Mouse (Mus musculus) embryo, embryonic 11 days (tissue): ENCODE measurements around the gene Hoxc10.

Experiments
- DNase-seq: peaks from one replicate; pipeline ENCODE4 v3.0.0-alpha.2; 2015

The Hoxc10 gene

GRCm38 (mm10) chr15:102969296-102969695 lies 2.7 kb downstream of the Hoxc10 start:
- no peak for DNase-seq

- DNase-seq, result no peak
These were observed 4.1 kb downstream of the Hoxc10 start for GRCm38 (mm10) chr15:102970740-102971139.

GRCm38 (mm10) chr15:102972254-102972653 lies 5.7 kb downstream of the Hoxc10 start:
- no peak for DNase-seq

- DNase-seq, result no peak
These were observed 6.2 kb downstream of the Hoxc10 start for GRCm38 (mm10) chr15:102972753-102973152.

DNA sequence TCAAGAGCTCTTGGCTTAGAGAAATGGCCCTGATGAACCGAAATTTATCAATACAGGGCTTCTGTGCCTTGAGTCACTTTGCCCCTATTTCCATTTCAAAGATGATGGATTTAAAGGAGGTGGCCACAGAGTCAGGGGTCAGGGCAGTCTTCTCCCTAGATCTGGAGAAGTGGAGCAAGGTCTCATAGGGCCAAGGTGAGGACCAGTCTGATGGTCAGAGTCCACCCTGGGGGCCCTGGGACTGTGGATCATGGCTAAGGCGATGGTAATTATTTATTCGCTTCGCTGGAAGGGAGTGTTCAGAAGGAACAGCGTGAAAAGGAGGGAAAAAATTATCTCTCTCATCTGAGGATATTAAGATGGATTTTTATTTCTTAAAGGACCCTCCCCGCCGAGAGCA lies 8.4 kb downstream of the Hoxc10 start:
- DNase-seq, result no peak

DNA sequence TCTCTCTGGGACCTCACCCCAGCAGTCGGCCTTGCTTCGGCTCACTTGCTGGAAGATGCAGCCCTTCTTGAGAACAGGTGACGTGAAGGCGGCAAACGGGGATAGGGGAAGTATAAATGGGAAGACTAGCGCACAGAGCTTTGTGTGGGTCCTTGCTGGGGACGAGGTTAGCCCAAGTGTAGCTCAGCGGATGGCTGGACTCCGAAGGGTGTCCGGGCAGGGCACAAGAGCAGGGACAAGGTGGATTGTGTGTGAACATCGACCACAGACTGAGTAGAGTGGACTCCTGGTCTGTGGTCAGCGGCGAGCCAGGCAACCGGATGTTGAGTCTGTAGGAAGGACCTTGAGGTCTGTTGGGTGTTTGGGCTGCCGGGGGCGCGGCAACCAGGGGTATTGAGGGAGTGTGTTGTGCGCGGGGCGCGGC lies 9.1 kb downstream of the Hoxc10 start:
- no peak for DNase-seq

GRCm38 (mm10) chr15:102976171-102976570 lies 9.6 kb downstream of the Hoxc10 start, which contains the start of gene Hoxc9:
Gene Hoxc9, plus strand, starts transcription at chr15:102976439.
- no peak for DNase-seq

DNA sequence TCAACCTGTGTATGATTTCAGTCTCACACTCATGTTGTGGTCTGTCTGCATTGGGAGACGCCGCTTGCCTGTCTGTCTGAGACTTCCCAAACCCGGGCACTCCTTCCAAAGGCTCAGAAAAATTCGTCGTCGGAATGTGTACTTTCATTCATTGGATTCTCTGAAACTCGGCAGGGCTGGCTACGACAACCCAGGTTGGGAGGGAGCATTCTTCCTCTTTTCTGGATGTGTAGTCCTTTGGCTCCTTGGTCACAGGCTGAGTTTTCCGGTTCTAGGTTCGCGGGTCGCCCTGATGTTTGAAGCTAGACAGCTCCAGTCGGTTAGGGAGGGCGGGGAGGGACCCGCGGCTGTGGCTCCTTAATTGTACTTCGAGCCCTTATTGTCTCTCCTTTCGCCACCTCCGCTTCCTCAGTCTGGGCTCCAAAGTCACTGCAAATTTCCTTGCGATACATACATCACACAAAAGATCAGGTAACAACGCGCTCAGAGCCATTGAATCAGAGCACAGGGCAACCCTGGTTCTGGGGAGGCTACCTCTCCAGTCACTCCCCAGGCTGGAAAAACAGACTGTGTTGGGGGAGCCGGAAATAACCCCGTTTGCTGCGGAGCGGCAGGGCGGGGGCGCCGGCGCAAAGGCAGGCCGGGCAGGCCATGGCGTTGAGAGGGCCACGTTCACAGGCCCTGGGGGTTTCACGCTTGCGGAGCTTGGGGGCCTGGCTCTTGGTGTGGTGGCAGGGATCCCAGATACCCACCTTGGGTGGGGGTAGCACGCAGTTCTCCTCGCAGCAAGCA lies 10.2 kb downstream of the Hoxc10 start:
- DNase-seq, result no peak

DNA sequence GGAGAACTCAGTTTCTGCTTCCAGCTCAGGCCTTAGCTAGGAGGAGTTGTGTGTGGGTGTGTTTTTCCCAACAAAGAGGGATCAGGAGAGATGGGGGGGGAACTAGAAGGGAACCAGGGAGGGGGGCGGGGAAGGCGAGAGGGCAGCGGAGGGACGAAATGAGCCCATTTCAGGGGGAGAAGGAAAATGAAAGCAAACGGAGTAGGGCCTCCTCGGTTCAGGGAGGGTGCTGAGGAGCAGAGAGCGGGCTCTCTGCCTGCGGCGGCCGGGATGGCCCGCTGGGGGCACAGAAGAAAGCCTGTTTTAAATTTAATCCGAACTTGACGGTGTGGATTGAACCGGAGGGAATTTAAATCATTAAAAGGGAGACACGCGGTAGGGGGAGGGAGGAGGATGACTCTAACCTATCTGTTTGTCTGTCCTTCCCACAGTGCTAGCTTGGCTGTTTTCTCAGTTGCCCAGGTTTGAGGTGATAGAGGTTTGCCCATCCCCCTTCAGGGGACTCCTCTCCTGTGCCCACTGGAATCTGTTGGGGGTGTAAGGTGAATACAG lies 10.9 kb downstream of the Hoxc10 start:
- no peak for DNase-seq

DNA sequence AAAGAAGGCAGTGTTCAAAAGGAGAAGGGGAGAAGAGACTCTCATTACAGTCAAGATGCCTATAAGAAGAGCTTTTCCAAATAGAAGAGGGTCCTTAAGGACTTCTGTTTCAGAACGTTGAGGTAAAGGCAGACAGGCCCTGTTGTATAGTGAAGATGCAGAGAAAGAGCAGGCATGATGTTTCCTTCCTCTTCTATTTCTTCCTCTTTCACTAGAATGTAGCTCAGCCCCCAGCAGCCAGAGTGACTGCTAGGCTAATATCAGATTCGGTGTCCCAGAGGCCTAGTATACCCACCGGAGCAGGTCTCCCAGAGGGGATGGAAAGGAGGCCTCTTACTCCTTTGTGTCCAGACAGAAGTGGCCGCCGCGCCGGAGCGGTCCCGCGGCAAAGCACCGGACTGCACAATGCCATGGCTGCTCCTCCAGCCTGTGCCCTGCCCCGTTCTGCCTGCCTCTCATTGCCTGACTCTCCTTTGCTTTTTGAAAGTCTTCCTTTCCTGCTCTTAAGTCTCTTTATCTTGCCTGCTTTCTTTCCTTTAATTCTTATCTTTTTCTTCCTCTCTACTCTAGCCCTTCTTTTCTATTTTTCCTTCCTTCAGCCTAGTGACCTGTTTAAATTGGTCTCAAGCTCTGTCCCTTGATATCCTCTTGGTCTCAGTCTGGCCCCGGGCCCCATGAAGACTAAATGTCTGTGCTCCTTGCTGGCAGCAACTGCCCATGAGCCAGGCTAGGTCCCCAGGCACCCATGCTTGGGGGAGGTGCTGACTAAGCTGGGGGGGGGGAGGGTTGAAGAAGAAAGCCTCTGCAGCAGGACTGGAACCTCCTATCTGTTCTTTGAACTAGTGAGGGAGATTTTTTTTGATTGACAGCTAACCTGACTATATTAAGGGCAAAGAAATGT lies 12.3 kb downstream of the Hoxc10 start:
- DNase-seq, result no peak

- no peak for DNase-seq
These were observed 13.3 kb downstream of the Hoxc10 start for GRCm38 (mm10) chr15:102979936-102980335.

DNA sequence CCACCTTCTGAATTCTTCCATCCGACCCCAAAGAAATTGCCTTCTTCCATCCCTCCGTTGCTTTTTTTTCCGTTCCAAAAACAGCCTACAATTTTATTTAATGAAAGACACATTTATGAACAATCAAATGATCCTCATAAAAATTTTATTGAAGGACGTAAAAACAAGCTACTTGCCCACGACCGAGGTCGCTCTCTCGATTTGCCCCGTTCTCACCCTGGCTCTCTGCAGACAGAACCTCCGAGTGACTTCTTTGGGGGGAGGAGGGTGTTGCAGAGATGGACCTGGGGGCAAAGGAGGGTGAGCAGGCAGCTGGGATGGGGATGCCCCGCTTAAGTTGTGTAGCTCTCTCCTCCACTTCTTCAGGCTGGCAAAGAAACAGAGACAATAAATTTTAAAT lies 13.8 kb downstream of the Hoxc10 start:
- DNase-seq, result no peak

DNA sequence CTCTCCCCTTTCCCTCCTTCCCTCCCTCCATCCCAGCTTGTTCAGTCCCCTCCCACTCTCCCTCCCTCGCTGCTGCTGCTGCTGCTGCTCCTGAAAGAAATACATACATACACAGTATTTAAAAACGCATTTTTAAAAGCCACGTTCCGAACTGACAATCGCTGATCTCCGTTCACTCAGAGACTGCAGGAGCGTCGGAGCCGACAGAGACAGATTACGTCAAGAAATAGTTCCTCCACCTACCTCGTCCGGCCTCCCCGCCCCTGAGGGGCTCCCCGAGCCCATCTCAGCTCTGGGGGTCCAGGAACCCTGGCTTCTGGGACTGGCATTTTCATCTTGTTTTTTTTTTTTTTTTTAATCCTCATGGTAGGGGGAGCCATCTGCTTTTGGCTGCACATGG lies 14.3 kb downstream of the Hoxc10 start:
- DNase-seq, result no peak

- DNase-seq, result peak; percentile 88
These were observed 15.0 kb downstream of the Hoxc10 start for GRCm38 (mm10) chr15:102981379-102982288.

DNA sequence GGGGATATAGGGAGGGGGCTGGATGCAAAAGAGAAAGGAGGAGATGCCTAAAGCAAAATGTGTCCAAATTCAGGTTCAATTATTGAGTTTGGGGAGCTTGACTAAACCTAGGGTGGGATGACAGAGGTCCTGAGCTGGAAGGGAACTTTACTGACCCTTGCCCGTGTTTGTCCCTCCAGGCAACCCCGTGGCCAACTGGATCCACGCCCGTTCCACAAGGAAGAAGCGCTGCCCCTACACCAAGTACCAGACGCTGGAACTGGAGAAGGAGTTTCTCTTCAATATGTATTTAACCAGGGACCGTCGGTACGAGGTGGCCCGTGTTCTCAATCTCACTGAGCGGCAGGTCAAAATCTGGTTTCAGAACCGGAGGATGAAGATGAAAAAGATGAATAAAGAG lies 17.1 kb downstream of the Hoxc10 start:
- no peak for DNase-seq

DNA sequence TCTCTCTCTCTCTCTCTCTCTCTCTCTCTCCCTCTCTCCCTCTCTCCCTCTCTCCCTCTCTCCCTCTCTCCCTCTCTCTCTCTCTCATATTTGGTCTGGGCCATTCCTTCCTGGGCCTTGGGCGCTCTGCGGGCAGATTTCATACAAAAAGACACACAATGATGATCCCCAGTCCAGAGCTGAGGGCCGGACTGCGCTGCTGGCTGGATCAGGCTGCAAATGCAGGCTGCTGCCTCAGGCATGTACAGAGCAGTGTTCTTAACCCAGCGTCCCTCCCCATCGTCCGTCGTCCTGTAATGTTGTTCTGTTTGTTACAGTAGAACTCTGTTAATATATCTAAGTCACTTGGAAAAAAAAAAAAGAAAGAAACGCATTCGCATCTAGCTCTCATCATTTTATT lies 17.9 kb downstream of the Hoxc10 start:
- no peak for DNase-seq

DNA sequence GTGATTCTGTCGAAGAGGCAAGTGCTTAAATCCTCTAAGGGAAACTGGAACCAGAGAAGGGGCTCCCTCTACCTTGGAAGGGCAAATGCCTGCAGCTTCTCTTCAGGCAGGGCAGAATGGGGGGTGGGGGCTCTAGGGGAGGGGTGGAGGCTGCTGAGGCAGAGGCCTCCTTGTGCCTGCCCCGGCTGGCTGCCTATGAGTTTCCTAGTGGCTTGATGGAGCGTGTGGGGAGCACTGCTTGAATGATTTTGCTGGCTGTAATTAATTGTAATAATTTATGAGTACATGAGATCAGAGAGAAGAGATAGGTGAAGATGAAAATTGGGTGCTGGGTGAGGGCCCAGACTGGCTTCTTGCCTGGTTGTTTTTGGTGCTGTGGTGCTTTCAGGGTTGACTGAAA lies 18.3 kb downstream of the Hoxc10 start:
- no peak for DNase-seq

- peak; percentile 96 for DNase-seq
These were observed 20.7 kb downstream of the Hoxc10 start for GRCm38 (mm10) chr15:102987124-102987833.

- no peak for DNase-seq
These were observed 21.5 kb downstream of the Hoxc10 start for GRCm38 (mm10) chr15:102988078-102988477.

- DNase-seq, result peak; percentile 80
These were observed 24.1 kb downstream of the Hoxc10 start, which contains the start of gene Hoxc8 for GRCm38 (mm10) chr15:102990461-102991397. Gene Hoxc8, plus strand, starts transcription at chr15:102990607.

- DNase-seq, result no peak
These were observed 25.2 kb downstream of the Hoxc10 start for GRCm38 (mm10) chr15:102991782-102992181.
